Mouse (Mus musculus) ES-Bruce4 (cell line): ENCODE data around the gene Arfgef3.

Experiments
- CTCF ChIP-seq: IDR thresholded peaks from one replicate; pipeline ENCODE4 v1.8.1; 2011; ENCODE audit warnings: low read depth, low read length
- POLR2A ChIP-seq: IDR thresholded peaks from one replicate; pipeline ENCODE4 v1.8.1; 2011; ENCODE audit warnings: low read length; ENCODE audit not compliant: insufficient read depth

- TF ChIP-seq POLR2A, result no peak
- TF ChIP-seq CTCF, result no peak
Measured at GRCm38 (mm10) chr10:18678836-18679235, 64.9 kb downstream of the Arfgef3 start.
